Mouse (Mus musculus): ENCODE data around the gene Ano1. TPM values are rescaled to one million over a fixed set of nuclear protein-coding genes. Genes with fewer than 3 reads are reported as not detected.

The Ano1 gene
- polyA plus RNA-seq, 1 experiment from 2014 or later = 9.8 TPM

DNA sequence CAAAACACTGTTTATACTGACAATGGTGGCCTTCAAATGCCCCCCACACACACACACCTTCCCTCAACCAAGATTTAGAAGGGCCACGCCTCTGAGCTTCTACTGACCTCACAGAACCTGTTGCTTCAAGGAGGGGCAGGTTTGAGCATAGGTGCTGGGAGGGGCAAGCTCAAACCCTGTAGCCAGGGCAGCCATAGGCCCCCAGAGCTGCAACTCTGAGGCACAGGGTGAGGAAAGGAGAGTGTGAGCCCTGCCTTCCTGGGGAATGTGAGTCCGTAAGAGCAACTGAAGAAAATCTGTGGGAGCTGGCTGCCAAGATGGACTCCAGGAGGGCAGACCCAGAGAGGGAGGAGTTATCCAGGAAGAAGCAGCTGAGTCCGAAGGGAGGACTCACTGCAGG lies 23.4 kb upstream of the Ano1 start:
- Histone ChIP-seq H3K9me3 (replicated peaks; ENCODE audit: control insufficient read depth, low read length, poor library complexity, severe bottlenecking) (no peaks in the 10 kb centered on the region), H3K4me2 (ENCODE audit: low read length) (no peak overlapping the region), H3K27me3 (ENCODE audit: control insufficient read depth, insufficient read depth, low read depth, low read length) (no peaks in the 10 kb centered on the region), H3K9ac (ENCODE audit: low read depth, low read length) (no peak overlapping the region), H3K4me1 (ENCODE audit: control insufficient read depth, insufficient read depth, low read length) (no peaks in the 10 kb centered on the region), H3K4me3 (ENCODE audit: low read depth, low read length) (no peak overlapping the region), H3K27ac (ENCODE audit: low read length) (no peak overlapping the region), H3K36me3 (ENCODE audit: control insufficient read depth, insufficient read depth, low read length) (no peaks in the 10 kb centered on the region)
- 77% methylated on average over 3 of the region's 3 CpGs for WGBS
- ATAC-seq = no peak

DNA sequence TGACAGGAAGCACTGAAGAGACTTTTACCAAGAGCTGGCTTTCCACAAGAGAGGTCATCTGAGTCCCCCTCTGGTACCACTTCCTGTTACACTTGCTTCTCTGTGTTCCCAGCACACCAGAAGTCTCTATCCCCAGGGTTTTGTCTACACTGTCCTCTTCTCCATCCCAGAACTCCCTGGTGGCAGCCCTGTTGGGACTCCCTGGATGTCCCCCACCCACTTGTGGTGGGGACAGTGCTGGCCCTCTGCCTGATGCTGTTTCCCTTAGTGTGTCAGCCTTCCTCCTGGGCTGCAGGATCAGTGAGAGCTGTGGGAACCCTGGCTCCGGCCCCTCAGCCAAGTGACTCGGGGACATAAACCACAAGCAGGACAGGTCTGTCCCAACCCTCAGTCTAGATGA lies 22.5 kb upstream of the Ano1 start:
- no peaks in the 10 kb centered on the region for H3K36me3 ChIP-seq (ENCODE audit: control insufficient read depth, insufficient read depth, low read length)
- ATAC-seq = no peak
- no peak overlapping the region for H3K9ac ChIP-seq (ENCODE audit: low read depth, low read length)
- no peak overlapping the region for H3K4me2 ChIP-seq (ENCODE audit: low read length)
- H3K27ac ChIP-seq (ENCODE audit: low read length) = no peak overlapping the region
- 89% methylated on average over 2 of the region's 2 CpGs for WGBS
- no peaks in the 10 kb centered on the region for H3K4me1 ChIP-seq (ENCODE audit: control insufficient read depth, insufficient read depth, low read length)
- no peaks in the 10 kb centered on the region for H3K27me3 ChIP-seq (ENCODE audit: control insufficient read depth, insufficient read depth, low read depth, low read length)
- H3K4me3 ChIP-seq (ENCODE audit: low read depth, low read length) = no peak overlapping the region
- H3K9me3 ChIP-seq (replicated peaks; ENCODE audit: control insufficient read depth, low read length, poor library complexity, severe bottlenecking) = no peaks in the 10 kb centered on the region

DNA sequence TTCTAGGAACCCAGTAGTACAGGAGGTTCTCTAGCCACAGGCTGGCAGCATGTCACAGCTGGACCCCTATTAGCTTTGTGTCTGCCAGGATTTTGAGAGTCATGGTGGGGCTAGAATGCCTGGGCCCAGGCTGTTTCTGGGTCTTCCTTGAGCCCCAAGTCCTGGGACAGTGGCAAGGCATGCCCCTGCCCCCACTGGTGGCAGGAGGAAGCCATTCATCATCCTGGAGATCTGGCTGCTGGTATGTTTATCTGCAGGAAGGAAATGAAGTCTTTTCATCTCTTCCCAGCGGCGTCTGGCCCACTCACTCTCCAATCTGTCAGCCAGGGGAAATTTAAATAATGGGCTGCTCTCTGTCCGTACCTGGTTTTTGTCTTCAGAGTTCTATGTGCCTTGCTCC lies 18.3 kb upstream of the Ano1 start:
- ATAC-seq = no peak

DNA sequence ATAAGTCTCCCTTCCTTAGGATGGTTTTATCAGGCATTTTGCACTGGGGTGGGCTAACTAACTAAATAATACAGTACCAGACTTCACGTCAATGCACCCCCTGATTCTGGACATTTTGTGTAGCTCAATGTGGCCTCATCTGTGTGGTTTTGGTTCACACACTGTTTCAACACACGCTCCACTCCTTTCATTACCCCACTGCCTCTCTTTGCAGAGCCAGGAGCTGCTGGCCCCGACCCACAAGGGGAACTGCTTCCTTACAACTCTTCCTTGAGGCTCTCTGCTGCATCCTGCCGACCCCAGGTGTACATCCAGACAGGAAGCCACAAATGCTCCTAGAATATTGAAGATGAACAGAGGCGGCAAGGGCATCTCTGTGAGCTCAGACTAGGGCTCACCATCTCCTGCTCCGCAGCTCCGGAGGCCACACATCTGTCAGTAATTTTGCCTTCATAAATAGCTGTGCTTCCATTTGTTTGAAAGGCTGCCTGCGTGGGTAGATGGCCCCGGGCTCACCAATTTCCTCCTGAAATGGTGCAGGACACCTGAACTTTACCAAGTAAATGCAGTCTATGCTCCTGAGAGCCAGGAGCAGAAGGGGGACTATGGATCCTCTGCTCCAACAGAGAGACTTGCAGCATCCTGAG lies 17.8 kb upstream of the Ano1 start:
- Histone ChIP-seq H3K4me3 (ENCODE audit: low read depth, low read length) (no peak overlapping the region), H3K9ac (ENCODE audit: low read depth, low read length) (no peak overlapping the region), H3K27me3 (ENCODE audit: control insufficient read depth, insufficient read depth, low read depth, low read length) (no peaks in the 10 kb centered on the region), H3K4me2 (ENCODE audit: low read length) (no peak overlapping the region), H3K9me3 (replicated peaks; ENCODE audit: control insufficient read depth, low read length, poor library complexity, severe bottlenecking) (no peaks in the 10 kb centered on the region), H3K36me3 (ENCODE audit: control insufficient read depth, insufficient read depth, low read length) (no peaks in the 10 kb centered on the region), H3K27ac (ENCODE audit: low read length) (no peak overlapping the region), H3K4me1 (ENCODE audit: control insufficient read depth, insufficient read depth, low read length) (no peaks in the 10 kb centered on the region)
- WGBS = 86% methylated on average over 9 of the region's 9 CpGs
- ATAC-seq = no peak

More for the DNA sequence above, 18.3 kb upstream of the Ano1 start:
- H3K9ac ChIP-seq (ENCODE audit: low read depth, low read length) = no peak overlapping the region
- H3K36me3 ChIP-seq (ENCODE audit: control insufficient read depth, insufficient read depth, low read length) = no peaks in the 10 kb centered on the region
- H3K27ac ChIP-seq (ENCODE audit: low read length) = no peak overlapping the region
- no peaks in the 10 kb centered on the region for H3K9me3 ChIP-seq (replicated peaks; ENCODE audit: control insufficient read depth, low read length, poor library complexity, severe bottlenecking)
- 58% methylated on average over 3 of the region's 3 CpGs for WGBS
- no peaks in the 10 kb centered on the region for H3K4me1 ChIP-seq (ENCODE audit: control insufficient read depth, insufficient read depth, low read length)
- no peaks in the 10 kb centered on the region for H3K27me3 ChIP-seq (ENCODE audit: control insufficient read depth, insufficient read depth, low read depth, low read length)
- no peak overlapping the region for H3K4me3 ChIP-seq (ENCODE audit: low read depth, low read length)
- no peak overlapping the region for H3K4me2 ChIP-seq (ENCODE audit: low read length)

DNA sequence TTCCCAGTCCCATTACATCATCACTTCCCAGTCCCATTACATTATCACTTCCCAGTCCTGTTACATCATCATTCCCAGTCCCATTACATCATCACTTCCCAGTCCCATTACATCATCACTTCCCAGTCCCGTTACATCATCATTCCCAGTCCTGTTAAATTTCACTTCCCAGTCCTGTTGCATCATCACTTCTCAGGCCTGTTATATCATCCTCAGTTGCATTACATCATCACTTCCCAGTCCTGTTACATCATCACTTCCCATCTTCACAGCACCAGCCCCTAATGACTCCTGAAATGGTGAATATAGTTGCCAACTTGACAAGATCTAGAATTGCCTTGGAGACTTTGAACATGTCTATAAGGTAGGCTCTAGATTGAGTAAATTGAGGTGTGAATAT lies 17.1 kb upstream of the Ano1 start:
- Histone ChIP-seq H3K36me3 (ENCODE audit: control insufficient read depth, insufficient read depth, low read length) (no peaks in the 10 kb centered on the region), H3K4me2 (ENCODE audit: low read length) (no peak overlapping the region), H3K27me3 (ENCODE audit: control insufficient read depth, insufficient read depth, low read depth, low read length) (no peaks in the 10 kb centered on the region), H3K27ac (ENCODE audit: low read length) (no peak overlapping the region), H3K9ac (ENCODE audit: low read depth, low read length) (no peak overlapping the region), H3K4me3 (ENCODE audit: low read depth, low read length) (no peak overlapping the region), H3K4me1 (ENCODE audit: control insufficient read depth, insufficient read depth, low read length) (no peaks in the 10 kb centered on the region), H3K9me3 (replicated peaks; ENCODE audit: control insufficient read depth, low read length, poor library complexity, severe bottlenecking) (no peaks in the 10 kb centered on the region)
- 97% methylated on average over 1 of the region's 1 CpGs for WGBS
- ATAC-seq = no peak

DNA sequence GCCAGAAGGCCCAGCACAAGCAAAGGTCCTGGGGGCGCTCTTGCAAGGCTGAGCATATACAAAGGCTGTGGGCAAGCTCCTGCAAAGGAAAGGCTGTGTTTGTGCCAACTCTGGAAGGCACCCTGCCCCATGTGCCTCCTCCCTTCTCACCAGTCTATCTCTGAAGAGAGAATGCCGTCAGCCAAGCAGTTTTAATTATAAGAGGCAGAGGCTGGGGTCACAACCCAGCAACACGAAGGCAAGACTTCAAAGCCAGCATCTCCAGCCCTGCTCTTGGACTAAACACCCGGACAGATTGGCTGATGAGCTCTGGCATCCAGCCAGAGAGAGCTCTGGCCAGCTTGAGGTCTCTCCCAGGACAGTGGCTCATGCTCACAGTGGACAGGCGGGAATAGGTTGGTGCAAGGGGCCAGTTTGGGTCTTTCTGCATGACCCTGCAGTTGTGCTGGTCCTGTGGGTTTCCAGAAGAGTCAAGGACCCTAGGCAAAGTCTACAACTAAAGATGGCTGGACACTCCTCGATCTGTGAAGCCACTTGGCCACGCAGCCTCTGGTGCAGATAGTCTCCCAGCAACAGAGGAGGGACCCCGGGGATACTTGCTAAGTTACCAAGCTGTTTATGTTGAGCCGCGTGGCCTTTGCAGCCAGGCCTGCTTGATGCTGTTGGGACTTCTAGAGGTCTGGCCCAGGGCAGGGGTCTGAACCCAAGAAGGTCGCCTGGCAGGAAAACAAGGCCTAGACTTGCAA lies 12.9 kb upstream of the Ano1 start:
- Histone ChIP-seq H3K27ac (ENCODE audit: low read length) (no peak overlapping the region), H3K4me2 (ENCODE audit: low read length) (no peak overlapping the region), H3K36me3 (ENCODE audit: control insufficient read depth, insufficient read depth, low read length) (no peaks in the 10 kb centered on the region), H3K4me1 (ENCODE audit: control insufficient read depth, insufficient read depth, low read length) (no peaks in the 10 kb centered on the region; the same call in 1 of the 2 replicates), H3K9ac (ENCODE audit: low read depth, low read length) (no peak overlapping the region), H3K4me3 (ENCODE audit: low read depth, low read length) (no peak overlapping the region), H3K27me3 (ENCODE audit: control insufficient read depth, insufficient read depth, low read depth, low read length) (no peaks in the 10 kb centered on the region), H3K9me3 (replicated peaks; ENCODE audit: control insufficient read depth, low read length, poor library complexity, severe bottlenecking) (no peaks in the 10 kb centered on the region)
- no peak for ATAC-seq
- WGBS = 65% methylated on average over 11 of the region's 11 CpGs

DNA sequence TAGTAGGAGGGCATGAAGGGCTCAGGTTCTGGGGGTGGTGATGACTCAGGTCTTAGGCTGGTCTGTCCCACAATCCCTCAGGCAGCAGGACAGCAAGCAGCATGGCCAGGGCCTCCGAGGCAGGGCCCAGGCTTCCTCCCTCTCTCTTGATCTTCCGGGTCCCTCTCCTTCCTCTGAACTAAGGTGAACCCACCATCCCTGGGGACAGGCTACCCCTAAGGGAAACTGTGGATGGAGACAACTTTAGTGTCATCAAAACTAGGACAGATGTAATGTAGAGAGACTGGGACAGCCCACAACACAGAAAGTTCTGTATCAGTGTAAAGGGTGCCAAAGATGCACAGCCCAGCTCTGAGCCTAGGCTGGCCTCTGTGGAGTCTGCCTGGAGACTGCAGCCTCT lies 12.2 kb upstream of the Ano1 start:
- no peak for ATAC-seq
- H3K4me1 ChIP-seq (ENCODE audit: control insufficient read depth, insufficient read depth, low read length) = no peaks in the 10 kb centered on the region; the same call in 1 of the 2 replicates
- WGBS = 83% methylated on average over 2 of the region's 2 CpGs

DNA sequence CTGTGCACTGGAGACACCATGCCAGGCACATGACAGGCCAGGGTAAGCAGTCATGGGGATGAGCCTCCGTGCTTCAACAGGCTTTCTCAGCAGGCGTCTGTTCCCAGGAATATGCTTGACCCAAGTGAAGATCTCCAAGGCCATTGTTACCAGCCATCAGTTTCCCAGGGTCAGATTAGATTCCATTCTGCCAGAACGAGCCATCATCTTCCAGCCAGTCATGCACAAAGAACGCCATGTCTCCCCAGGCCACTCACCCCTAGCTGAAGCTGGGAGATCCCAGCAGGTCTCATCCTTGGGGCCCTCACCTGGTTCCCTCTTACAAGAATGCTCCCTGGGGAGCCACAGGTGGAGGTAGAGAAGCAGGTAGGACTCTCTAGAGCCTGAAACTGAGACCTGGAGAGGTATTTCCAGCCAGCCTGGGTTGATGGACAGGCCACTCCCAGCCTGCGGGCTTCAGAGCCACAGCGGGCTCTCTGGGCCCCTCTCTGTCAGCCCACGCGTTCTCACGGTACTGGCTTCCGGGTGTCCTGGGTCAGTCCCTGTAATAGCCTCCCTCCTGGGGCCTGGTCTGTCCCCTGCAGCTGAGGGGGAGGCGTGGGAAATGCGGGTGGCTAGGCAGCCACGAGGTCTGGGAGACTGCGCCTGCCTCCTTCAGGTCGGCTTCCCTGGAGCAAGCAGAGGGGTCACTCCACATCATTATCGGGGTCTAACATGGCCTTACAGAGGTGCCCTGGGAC lies 10.9 kb upstream of the Ano1 start:
- WGBS = 63% methylated on average over 16 of the region's 16 CpGs

More for the DNA sequence above, 12.2 kb upstream of the Ano1 start:
- no peaks in the 10 kb centered on the region for H3K36me3 ChIP-seq (ENCODE audit: control insufficient read depth, insufficient read depth, low read length)
- no peak overlapping the region for H3K4me2 ChIP-seq (ENCODE audit: low read length)
- no peak overlapping the region for H3K9ac ChIP-seq (ENCODE audit: low read depth, low read length)
- H3K27me3 ChIP-seq (ENCODE audit: control insufficient read depth, insufficient read depth, low read depth, low read length) = no peaks in the 10 kb centered on the region
- no peak overlapping the region for H3K27ac ChIP-seq (ENCODE audit: low read length)
- H3K9me3 ChIP-seq (replicated peaks; ENCODE audit: control insufficient read depth, low read length, poor library complexity, severe bottlenecking) = no peaks in the 10 kb centered on the region
- H3K4me3 ChIP-seq (ENCODE audit: low read depth, low read length) = no peak overlapping the region

DNA sequence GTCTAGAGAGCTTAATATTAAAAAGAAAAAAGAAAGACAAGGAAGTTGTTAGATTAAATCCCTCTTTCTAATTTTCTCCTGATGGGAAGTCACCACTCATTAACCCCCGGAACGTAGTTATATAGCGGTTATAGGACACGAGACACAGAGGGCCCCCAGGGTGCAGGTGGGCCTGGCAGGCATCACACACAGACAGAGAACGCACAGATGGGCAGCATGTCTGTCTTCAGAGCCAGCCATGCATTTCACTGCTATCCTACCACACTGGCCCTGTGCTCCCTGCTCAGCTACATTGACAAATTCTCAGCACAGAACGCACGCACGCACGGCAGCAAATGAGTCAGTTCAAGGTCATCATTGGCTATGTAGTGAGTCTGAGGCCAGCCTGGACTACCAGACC lies 8.5 kb upstream of the Ano1 start:
- Histone ChIP-seq H3K4me2 (ENCODE audit: low read length) (no peak overlapping the region), H3K36me3 (ENCODE audit: control insufficient read depth, insufficient read depth, low read length) (no peaks in the 10 kb centered on the region), H3K4me3 (ENCODE audit: low read depth, low read length) (no peak overlapping the region), H3K9ac (ENCODE audit: low read depth, low read length) (no peak overlapping the region), H3K27me3 (ENCODE audit: control insufficient read depth, insufficient read depth, low read depth, low read length) (no peaks in the 10 kb centered on the region), H3K4me1 (ENCODE audit: control insufficient read depth, insufficient read depth, low read length) (no peaks in the 10 kb centered on the region; the same call in 1 of the 2 replicates), H3K9me3 (replicated peaks; ENCODE audit: control insufficient read depth, low read length, poor library complexity, severe bottlenecking) (no peaks in the 10 kb centered on the region), H3K27ac (ENCODE audit: low read length) (0 out of 2 replicates have a peak overlapping the region, but pooled peaks have one; percentile 32)
- ATAC-seq = no peak
- 41% methylated on average over 9 of the region's 9 CpGs for WGBS

More for the DNA sequence above, 10.9 kb upstream of the Ano1 start:
- H3K4me1 ChIP-seq (ENCODE audit: control insufficient read depth, insufficient read depth, low read length) = no peaks in the 10 kb centered on the region; the same call in 1 of the 2 replicates
- H3K9me3 ChIP-seq (replicated peaks; ENCODE audit: control insufficient read depth, low read length, poor library complexity, severe bottlenecking) = no peaks in the 10 kb centered on the region
- H3K27me3 ChIP-seq (ENCODE audit: control insufficient read depth, insufficient read depth, low read depth, low read length) = no peaks in the 10 kb centered on the region
- no peak overlapping the region for H3K9ac ChIP-seq (ENCODE audit: low read depth, low read length)
- no peak overlapping the region for H3K27ac ChIP-seq (ENCODE audit: low read length)
- ATAC-seq = no peak
- no peaks in the 10 kb centered on the region for H3K36me3 ChIP-seq (ENCODE audit: control insufficient read depth, insufficient read depth, low read length)
- no peak overlapping the region for H3K4me3 ChIP-seq (ENCODE audit: low read depth, low read length)
- H3K4me2 ChIP-seq (ENCODE audit: low read length) = no peak overlapping the region
